Mouse (Mus musculus) embryo, embryonic 10 days (tissue): ENCODE results near the gene Daxx.
"Not testable (repeated sequence)": the region's sequence is repeated elsewhere in the genome, so short reads cannot be mapped to it uniquely, and the experiment has no call there.

Experiments used
- DNase-seq: peaks from one replicate; pipeline ENCODE4 v3.0.0-alpha.2; 2015; ENCODE audit warnings: low spot score

Gene Daxx

DNA sequence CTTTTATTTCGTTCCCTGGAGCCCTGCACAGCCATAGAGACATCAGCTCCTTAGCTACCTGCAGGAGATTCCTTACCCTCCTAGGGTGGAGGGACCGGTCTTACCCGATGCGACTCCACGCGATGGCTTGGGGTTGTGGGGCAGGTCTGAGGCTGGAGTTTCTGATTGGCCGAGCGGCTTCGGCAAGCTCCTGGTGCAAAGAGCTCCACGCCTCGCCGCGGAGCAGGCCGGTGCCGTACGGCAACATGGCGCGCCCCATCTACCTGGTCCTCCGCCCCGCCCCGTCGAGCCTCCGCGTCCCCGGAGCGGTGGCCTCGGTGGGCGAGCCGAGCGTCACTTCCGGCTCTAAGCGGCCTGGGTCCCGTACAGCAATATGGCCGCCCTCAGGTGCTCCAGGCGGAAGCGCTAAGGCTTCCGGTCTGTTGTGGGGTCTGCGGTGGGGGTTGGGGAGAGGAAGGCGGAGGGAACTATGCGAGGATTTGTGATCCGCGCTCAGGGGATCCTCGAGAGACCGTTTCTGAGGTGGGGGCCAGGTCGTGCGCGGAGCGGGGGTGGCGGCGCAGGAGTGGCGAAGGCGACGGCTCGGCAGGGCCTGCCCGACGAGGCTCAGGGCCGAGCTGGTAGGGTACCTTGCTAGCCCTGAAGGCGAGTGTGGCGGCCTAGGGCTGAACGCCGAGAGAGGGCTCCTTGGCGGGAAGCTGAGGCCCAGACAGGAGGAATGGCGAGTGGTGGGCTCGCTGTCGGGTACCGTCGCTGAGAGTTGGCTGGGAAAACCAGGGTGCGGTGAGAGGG is at the start of gene Daxx:
Gene Daxx, plus strand, starts transcription at position 338 of the 792 bp plus-strand sequence.
- peak; percentile 99 for DNase-seq

DNA sequence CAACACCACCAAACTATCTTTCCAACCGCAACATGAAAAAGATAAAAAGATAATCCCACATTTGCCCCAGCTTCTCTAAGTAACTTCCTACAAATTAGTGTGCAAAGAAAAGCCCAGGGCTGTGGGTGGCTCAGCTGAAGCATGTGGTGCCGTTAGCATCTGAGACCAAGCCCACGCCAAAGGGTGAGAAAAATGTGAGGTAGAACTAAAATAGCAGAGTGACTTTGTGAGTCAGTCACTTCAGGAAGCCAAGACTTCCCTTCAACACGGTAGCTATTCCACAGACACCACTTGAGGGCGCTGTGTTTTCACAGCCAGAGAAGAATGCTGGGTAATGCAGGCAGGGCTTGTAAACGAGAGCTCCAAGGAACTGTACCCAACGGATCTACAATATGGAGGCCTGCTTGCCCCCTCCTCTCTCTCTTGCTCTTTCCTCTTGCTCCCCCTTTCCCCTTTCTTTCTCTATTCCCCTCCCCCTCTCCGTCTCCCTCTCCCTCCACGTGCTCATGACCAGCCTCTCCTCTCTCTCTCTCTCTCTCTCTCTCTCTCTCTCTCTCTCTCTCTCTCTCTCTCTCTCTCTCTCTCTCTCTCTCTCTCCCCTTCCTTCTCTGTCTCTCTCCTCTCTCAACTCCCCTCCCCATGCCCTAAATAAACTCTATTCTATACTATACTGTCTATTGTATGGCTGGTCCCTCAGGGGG is 43.7 kb upstream of the Daxx start:
- peak; percentile 69 for DNase-seq

DNA sequence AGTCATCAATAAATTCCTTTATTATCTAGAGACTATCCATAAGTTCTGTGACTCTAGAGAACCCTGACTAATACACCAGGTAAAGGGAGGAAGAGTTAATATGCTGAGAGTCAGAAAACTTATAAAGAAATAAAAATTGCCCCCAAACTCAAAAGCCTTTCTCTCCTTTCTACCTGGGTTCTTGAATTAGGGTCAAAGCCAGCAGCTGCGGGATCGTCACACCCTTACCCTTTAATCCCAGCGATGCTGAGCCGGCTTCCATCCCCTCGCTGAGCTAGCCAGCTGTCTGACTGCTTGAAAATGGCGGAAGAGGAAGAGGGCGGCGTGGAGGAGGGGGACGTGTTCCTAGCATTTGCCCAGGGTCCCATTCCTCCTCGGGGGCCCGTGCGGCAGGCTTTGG is 35.7 kb upstream of the Daxx start, which contains the start of gene Gm7029:
Gene Gm7029, plus strand, starts transcription at position 301 of the 400 bp plus-strand sequence.
- DNase-seq = not testable (repeated sequence)

DNA sequence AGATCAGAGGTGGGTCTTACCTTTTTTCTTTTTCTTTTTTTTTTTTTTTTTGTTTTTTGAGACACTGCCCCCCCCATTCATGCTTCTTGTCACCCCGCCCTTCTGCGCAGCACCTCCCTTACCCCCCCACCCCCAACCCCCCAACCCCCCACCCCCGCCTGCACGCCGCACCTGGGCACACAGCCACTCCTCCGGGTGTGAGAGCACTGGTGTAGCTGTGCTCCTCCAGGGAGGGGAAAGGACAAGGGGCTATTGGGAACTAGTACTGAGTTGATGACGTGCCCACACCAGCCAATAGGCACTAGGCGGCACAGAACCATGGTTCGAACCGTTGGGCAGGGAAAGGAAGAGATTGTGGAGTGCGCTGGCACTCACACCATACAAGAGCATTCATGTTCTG is 34.8 kb upstream of the Daxx start:
- DNase-seq = no peak

DNA sequence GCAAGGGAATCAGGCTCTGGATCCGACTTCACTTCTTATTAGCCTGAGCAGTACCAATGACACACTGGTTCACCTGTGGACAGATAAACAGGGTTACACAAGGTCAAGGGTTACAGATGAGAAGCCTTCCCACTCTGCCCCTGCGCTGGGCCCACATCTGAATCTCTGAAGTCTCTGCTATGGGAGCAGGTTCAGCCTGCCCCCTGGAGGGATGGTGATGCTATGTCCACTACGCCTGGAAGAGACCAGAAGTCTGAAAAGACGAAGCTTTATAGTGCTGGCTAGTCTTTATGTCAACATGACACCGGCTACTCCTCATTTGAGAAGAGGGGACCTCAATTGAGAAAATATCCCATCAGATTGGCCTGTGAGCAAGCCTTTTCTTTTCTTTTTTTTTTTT is 33.4 kb upstream of the Daxx start:
- peak; percentile 36 for DNase-seq

DNA sequence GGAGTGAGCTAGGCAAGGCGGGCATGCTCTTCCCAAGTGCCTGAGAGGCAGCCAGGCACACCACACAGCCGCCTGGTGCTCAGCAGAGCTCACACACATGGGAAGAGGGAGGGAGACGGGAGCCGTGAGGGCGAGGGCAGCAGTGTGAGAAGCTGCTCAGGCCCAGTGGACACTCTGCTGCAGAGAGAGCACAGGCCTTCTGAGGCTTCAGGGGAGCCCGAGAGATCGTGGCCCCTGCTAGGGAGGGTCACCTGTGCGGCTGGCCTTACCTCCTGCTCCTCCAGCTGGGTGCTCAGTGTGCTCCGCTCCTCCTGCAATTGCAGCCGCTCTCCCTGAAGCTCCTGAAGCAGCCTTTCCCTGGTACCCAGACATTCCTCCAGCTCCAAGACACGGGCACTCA is 24.9 kb upstream of the Daxx start:
- DNase-seq = not testable (repeated sequence)

DNA sequence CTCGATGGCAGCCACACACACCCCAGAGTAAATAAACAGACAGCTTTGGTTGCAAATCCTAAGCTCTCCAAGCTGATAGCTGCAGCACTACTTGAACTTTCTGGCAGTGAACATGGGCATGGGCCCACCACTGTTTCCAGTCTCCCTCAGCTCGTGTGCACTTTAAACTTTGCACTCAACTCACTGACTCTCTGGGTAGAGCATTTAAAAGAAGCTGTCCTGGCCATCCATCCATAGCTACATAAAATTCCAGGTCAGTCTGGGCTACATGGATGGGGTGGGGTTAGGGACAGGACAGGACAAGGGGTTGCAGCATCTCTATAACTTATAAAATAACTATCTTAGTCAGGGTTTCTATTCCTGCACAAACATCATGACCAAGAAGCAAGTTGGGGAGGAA is 21.4 kb upstream of the Daxx start:
- not testable (repeated sequence) for DNase-seq

DNA sequence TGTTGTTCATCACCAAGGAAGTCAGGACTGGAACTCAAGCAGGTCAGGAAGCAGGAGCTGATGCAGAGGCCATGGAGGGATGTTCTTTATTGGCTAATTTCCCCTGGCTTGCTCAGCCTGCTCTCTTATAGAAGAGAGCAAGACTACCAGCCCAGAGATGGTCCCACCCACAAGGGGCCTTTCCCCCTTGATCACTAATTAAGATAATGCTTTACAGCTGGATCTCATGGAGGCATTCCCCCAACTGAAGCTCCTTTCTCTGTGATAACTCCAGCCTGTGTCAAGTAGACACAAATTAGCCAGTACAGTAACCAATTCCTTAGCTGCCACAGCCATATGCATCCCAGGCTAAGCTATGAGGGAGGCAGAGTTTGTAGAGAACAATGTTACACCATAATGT is 21.0 kb upstream of the Daxx start:
- DNase-seq = not testable (repeated sequence)

DNA sequence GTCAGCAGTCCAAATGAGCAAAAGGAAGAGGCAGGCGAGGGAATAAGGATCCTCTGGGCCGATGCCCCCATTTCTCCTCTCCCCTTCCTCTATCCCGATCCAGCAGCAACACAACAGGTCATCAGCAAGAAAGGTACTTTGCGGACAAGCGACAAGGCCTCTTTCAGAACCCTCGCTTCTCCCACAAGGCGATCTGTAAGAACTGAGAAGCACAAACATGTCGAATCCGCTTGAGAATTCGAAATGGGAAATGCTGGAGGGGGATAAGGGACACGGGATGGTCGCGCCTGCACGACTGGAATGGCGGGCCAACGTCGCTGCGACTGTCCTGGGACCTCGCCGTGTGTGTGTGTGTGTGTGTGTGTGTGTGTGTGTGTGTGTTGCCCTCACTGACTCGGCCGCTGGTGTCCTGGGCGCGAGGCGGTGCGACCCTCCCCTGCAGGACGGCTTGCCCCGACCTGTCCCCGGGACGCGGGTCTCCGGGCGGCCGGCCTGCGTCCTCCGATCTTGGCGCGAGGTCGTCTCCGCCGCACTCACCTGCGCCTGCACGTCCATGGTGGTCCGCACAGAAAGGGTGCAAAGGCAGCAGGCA is 19.2 kb upstream of the Daxx start:
- DNase-seq = peak; percentile 34

DNA sequence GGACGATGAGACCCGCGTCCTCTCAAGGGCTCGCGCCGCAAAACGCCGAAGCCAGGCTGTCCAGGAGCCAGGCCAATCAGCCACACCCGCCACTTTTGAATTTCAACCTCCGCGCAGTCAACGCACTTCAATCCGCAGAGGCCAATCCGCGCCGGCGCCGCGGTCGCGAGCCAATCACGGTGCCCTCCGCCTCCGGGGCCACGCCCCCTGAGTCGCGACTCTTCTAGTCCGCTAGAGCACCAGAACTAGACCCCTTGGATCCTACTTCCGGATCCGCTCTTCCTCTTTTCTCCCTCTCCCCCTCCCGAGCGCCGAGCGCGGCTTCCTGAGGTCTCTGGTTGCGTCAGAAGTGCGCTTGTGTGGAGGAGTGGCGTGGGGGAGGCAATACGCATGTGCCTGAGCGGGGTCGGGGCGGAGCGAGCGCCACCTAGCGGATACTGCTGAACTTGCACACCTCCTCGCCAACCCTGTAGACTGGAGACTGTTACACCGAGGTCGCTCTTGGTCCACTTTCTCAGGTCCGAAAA is 18.6 kb upstream of the Daxx start, which contains the start of gene Kifc1:
Gene Kifc1, minus strand, starts transcription at position 129 of the 527 bp plus-strand sequence.
- DNase-seq = peak; percentile 99

DNA sequence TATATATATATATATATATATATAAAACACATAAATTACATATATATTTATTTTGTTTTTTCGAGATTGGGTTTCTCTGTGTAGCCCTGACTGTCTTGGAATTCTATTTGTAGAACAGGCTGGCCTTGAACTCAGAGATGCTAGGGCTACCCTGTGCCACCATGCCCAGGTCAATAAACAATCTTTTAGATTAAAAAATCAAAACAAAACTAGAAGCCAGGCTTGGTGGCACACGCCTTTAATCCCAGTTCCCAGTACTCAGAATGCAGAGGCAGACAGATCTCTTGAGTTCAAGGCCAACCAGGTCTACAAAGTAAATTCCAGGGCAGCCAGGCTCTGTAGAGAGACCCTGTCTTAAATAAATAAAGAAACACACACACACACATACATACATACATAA is 17.9 kb upstream of the Daxx start:
- DNase-seq = no peak

DNA sequence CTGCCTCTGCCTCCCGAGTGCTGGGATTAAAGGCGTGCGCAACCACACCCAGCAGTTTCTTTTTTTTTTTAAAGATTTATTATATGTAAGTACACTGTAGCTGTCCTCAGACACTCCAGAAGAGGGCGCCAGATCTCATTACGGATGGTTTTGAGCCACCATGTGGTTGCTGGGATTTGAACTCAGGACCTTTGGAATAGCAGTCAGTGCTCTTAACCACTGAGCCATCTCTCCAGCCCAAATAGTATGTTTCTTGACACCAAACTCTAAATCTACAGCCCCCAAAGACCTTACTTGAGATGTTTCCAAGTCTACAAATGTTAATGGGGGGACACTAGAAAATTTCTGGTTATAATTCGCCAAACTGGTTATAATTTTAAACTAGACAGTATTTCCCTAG is 17.3 kb upstream of the Daxx start:
- not testable (repeated sequence) for DNase-seq

DNA sequence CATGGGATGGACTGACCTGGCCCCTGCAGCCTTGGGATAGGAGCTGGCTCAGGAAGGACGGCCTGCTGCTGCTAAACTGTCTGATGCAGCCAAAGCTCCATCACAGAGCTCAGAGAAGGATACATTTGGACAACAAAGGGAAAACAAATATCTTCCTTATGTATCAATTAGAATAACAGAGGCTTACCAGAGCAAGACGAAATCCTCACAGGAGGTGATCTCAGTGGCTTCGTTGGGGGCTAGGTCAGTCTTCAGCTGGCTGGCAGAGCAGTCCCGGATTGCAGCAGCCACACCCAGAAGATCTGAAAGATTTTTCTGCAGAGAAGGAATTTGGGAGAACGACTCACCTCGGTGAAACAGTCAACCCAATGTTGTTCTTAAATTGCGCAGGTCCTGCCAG is 16.8 kb upstream of the Daxx start:
- no peak for DNase-seq

DNA sequence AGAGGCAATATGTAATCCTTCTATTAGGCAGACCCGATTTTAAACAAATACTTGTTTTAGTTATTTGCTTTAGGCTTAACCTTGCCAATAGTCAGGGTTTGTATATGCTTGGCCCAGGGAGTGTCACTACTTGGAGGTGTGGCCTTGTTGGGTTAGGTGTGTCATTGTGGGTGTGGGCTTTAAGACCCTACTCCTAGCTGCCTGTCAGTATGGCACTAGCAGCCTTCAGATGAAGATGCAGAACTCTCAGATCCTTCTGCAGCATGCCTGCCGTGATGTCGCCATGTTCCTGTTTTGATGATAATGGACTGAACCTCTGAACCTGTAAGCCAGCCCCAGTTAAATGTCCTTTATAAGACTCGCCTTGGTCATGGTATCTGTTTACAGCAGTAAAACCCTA is 16.2 kb upstream of the Daxx start:
- DNase-seq = not testable (repeated sequence)

DNA sequence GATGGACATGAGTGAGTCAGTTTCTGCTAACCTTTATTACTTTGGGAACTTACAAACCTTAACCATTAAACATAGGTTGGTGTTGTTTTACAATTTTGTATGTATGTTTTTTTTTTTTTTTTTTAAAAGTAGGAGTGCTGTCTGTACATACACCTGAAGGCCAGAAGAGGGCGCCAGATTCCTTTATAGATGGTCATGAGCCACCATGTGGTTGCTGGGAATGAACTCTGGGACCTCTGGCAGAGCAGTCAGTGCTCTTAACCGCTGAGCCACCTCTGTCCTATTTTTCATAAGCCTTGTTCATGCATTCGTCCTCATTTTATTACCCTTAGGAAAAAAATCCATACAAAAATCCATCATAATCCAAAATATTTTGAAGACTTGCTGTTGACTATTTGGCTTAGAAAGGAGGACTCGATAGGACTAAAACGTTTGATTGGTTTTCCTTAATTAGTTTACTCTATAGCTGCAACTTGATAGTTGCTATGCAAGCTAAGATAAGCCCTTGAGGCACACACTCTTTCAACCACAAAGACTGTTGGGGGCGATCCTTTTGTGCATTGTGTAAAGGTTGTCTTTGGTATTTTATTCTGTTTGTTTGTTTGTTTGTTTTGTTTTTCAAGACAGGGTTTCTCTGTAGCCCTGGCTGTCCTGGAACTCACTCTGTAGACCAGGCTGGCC is 12.0 kb upstream of the Daxx start:
- peak; percentile 85 for DNase-seq

DNA sequence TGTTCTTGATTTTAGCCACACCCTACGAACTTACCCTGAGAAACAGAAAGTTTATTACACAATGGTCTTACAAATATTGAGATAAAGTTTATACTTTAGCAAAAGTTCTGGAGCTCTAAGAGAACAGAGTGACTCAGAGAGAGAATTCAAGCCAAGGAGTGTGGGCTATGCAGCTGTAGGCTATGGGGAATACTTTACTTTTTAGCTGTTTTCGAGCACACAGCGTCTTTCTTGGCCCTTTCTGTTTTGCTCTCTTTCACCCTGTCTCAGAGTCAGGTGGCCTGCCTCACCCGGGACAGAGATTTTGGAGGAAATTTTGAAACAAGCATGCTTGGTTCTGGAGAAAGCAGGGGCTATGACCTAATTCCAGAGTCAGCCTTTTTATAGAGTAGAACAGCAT is 11.0 kb upstream of the Daxx start:
- DNase-seq = not testable (repeated sequence)

DNA sequence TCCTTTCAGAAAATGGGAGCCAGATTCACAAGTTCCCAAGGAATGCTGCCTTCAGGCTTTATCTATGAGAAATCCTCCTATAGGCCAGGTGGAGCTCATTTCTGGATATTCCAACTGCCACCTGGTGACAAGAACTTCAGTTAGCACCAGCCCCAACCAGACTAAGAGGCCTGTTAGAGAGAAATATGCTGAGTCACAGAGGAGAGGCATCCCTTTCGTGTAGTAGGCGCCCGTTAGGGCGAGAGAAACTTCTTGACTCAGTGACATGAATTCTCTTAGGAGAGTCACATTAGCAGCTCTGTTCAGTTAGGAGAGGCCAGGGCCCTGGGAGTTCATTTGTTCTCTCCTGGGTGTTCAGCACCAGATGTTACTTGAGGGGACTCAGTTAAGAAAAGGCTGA is 9.6 kb upstream of the Daxx start:
- DNase-seq = no peak

DNA sequence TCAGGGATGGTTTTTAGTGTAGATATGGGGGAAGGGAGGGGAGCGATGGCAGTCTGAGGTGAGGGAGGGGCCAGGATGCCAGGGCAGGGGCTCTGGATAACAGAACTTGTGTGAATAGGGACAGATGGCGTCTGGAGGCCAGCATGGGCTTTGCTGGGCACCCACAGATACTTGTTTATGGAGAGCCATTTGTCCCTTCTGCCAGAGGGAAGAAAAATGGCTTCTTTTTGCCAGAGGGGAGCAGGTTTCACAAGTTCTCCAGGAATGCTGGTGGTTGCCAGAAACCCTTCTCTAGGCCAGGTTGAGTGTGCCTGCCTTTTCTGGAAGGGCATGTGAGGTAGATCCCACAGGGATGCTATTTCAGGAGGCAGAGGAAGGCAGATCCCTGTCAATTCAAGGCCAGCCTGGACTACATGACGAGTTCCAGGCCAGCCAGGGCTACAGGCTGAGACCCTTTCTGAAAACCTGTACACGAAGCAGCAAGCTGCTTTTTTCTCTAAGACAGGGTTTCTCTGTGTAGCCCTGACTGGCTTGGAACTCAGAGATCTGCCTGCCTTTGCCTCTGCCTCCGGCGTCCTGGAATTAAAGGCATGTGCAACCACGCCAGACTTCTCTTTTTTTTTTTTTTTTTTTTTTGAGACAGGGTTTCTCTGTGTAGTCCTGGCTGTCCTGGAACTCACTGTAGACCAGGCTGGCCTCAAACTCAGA is 8.8 kb upstream of the Daxx start:
- DNase-seq = no peak

DNA sequence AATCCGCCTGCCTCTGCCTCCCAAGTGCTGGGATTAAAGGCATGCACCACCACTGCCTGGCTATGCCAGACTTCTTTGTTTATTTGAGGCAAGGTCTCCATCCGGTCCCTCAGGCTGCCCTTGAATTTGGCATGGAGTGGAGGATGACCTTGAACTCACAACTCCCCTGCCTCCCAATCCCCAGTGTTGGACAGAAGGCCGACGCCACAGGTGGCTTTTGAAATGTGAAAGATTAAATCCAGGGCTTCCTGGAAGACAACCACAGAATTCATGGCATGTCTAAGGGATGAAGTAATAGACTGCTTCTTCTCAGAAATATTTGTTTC is 8.3 kb upstream of the Daxx start:
- no peak for DNase-seq

DNA sequence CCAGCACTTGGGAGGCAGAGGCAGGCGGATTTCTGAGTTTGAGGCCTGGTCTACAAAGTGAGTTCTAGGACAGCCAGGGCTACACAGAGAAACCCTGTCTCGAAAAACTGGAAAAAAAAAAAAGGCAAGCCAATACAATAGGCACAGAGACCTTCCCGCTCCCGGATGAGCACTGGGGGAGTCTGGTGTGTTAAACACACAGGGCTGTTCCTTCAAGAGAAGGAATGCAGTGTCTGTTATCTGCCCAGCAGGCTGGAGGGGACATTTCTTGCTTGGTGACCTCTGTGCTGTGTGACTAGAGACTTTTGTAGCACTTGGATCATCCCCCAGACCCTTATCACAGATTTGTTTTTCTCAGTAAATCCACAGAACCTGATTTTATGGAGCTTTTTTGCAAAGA is 7.6 kb upstream of the Daxx start:
- no peak for DNase-seq

DNA sequence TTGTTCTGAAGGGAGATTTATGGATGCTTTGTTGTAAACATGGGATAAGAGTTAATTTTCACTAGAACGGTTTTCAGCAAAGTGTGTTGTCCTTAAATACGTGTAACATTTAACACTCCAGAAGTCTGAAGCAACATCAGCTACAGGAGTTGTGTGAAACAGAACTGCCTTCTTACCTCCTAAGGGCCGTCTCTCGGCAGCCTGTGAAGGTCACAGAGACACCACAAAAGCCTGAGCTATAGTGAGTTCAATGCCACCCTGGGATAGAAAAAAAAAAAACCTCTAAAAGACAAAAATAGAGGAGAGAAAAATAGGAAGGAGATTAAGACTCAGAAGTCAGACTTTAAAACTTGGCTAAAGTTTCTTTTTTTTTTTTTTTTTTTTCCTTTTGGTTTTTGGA is 7.1 kb upstream of the Daxx start:
- DNase-seq = no peak

DNA sequence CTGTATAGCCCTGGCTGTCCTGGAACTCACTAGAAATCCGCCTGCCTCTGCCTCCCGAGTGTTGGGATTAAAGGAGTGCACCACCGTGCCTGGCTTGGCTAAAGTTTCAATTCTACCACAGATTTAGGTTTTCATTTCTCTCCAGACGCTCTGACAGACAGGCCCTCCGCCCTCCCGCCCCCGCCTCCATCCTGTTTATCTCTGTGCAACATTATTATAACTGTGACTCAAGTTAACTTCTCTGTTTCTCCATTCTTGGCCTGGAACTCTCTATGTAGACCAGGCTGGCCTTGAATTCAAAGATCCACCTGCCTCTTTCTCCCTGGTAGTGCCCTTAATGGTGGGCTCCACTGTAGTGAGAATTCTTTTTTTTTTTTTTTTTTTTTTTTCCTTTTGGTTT is 6.7 kb upstream of the Daxx start:
- DNase-seq = no peak
